Comparison of ENCODE assay signal across 7 mouse cellular contexts in the genomic region with DNA sequence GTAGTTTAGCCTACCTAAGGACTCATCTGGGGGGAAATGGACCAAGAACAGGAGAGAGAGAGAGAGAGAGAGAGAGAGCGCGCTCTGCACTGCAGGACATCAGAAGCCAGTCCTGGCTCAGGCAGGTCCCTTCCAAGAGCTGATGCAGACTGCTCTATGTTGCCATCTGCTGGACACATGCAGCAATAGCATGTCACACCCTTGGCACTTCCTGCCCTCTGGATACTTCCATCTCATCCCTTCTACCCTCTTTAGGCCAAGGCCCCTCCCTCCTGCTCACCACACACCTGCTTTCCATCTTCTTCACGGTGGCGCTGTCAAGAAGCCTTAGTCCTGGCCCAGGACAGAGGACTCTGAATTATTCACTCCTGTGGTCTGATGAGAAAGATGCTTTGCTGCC. TPM values are rescaled to one million over a fixed set of nuclear protein-coding genes. Genes with fewer than 3 reads are reported as not detected.
A peak's percentile ranks its signal among the peaks of the same experiment; 100 is the strongest.
DNase-seq lines count a peak whose midpoint lies in the region; ATAC-seq and TF ChIP-seq lines count a peak whose summit lies in the region.

No protein-coding gene starts in this region.

- no peaks in the 10 kb centered on the region for H3K9me3 ChIP-seq in midbrain, embryonic 11.5 days (ENCODE audit: control insufficient read depth, low read length)

- H3K27ac ChIP-seq in midbrain, embryonic 11.5 days (ENCODE audit: low read depth, low read length), result no peak overlapping the region

- no peak overlapping the region for H3K4me2 ChIP-seq in midbrain, embryonic 11.5 days

- CTCF ChIA-PET in Patski (lab: Charles Lee), result interaction anchor here (1.1 to 6.4 kb wide), 2 partner anchors 10 to 14 kb away, joined by 3 to 45 read pairs; no protein-coding TSS in a partner anchor

- H3K36me3 ChIP-seq in midbrain, embryonic 11.5 days (ENCODE audit: control insufficient read depth, insufficient read depth, low read length), result no peaks in the 10 kb centered on the region

- ATAC-seq in Patski, result peak; percentile 78
- peak; percentile 74; the same call in 1 of the 2 replicates for ATAC-seq in cerebellum, adult (ENCODE audit: insufficient number of reproducible peaks, low FRiP score, low TSS enrichment)
- ATAC-seq in midbrain, embryonic 11.5 days (ENCODE audit: low FRiP score), result peak; percentile 73

- DNase-seq in Patski (ENCODE audit: low read depth, low spot score), result no peak
- DNase-seq in forelimb bud, embryonic 11.5 days (ENCODE audit: low read depth, low spot score), result peak; percentile 86
- peak; percentile 77 for DNase-seq in hindlimb bud, embryonic 11.5 days (ENCODE audit: extremely low spot score, low read depth, low spot score)
- DNase-seq in left cerebral cortex, postnatal 36 days (ENCODE audit: low spot score in 2 of 2), result peak; percentile 45 to 49
- DNase-seq in midbrain, embryonic 11.5 days (ENCODE audit: low spot score, missing footprints), result peak; percentile 97
- DNase-seq in right cerebral cortex, postnatal 4 days, result peak; percentile 44

- peaks cover 15% of the 10 kb centered on the region for H3K27me3 ChIP-seq in Patski
- H3K27me3 ChIP-seq in midbrain, embryonic 11.5 days (ENCODE audit: control insufficient read depth, insufficient read depth, low read length), result no peaks in the 10 kb centered on the region

- in situ Hi-C loops in Patski (cut with MboI; ENCODE audit: low pct_unique_long_range_greater_than_20kb), result no loop called here

- POLR2A ChIA-PET in Patski (lab: Charles Lee), result no interaction called here

- 2% methylated on average over 4 of the region's 4 CpGs for WGBS in midbrain, embryonic 11.5 days

- peaks cover 12% of the 10 kb centered on the region for H3K4me1 ChIP-seq in midbrain, embryonic 11.5 days (ENCODE audit: control insufficient read depth, insufficient read depth, low read length)

- intact Hi-C loops in left cerebral cortex, postnatal 36 days (cut with DNase I), result no loop called here

- no peak overlapping the region for H3K9ac ChIP-seq in midbrain, embryonic 11.5 days (ENCODE audit: low read length)

- peak; percentile 88 for TF ChIP-seq CTCF in Patski (IDR thresholded peaks at IDR 0.05)

- H3K4me3 ChIP-seq in midbrain, embryonic 11.5 days (ENCODE audit: low read depth, low read length), result no peak overlapping the region

RNA-seq across cellular contexts. Expression of gene 4931429L15Rik, which starts 5.3 kb away (rescaled TPM):
- not detected for polyA plus RNA-seq in Patski (2021)
- total RNA-seq in left cerebral cortex, postnatal 36 days (2021), result under 1 TPM in 1 of 2 experiments, not detected in 1; 0.35 TPM
- 0.15 TPM in 1 of 2 replicates, not detected in the other for polyA plus RNA-seq in midbrain, embryonic 11.5 days (2014; fragmentation: Nextera tagmentation; extraction: Ambion mirVana)

RNA-seq across cellular contexts. Expression of gene Bud13, which starts 31.7 kb away (rescaled TPM):
- polyA plus RNA-seq in Patski (2021), result 17.2 TPM
- total RNA-seq in left cerebral cortex, postnatal 36 days (2021), result 10 to 100 TPM; 10.4 to 16.2 TPM
- 26.4 and 27.1 TPM in 2 replicates for polyA plus RNA-seq in midbrain, embryonic 11.5 days (2014; fragmentation: Nextera tagmentation; extraction: Ambion mirVana)

RNA-seq across cellular contexts. Expression of gene Zpr1, which starts 41.6 kb away (rescaled TPM):
- polyA plus RNA-seq in Patski (2021), result 55.1 TPM
- total RNA-seq in left cerebral cortex, postnatal 36 days (2021), result 10 to 100 TPM; 38.8 to 44.1 TPM
- polyA plus RNA-seq in midbrain, embryonic 11.5 days (2014; fragmentation: Nextera tagmentation; extraction: Ambion mirVana), result 59.3 and 62.0 TPM in 2 replicates

RNA-seq across cellular contexts. Expression of gene Apoa5, which starts 46.1 kb away (rescaled TPM):
- not detected for polyA plus RNA-seq in Patski (2021)
- total RNA-seq in left cerebral cortex, postnatal 36 days (2021), result not detected
- polyA plus RNA-seq in midbrain, embryonic 11.5 days (2014; fragmentation: Nextera tagmentation; extraction: Ambion mirVana), result 0.15 TPM in 1 of 2 replicates, not detected in the other
